Mouse (Mus musculus) hindbrain, postnatal 0 days (tissue): ENCODE measurements at regions not wholly inside any gene's neighbourhood (a gene's known extent, or its start where the extent isn't known, plus 50 kb on each side); places are given as distances from the start of the nearest gene placed in this dataset.
"Not testable (repeated sequence)": the region's sequence is repeated elsewhere in the genome, so short reads cannot be mapped to it uniquely, and the experiment has no call there.

Experiments
- ATAC-seq: fragments of 200-750 bp; cut with Nextera tagmentation; 2 replicates; pipeline ENCODE4 v1.8.0; 2017; ENCODE audit warnings: mild to moderate bottlenecking, moderate TSS enrichment, moderate library complexity
- DNase-seq: peaks from one replicate; pipeline ENCODE4 v3.0.0-alpha.2; 2015; ENCODE audit warnings: low spot score
- H3K27ac ChIP-seq: fragments of 300-500 bp; sonication (generic); 2 replicates; pipeline ENCODE4 v1.5.1; 2014; ENCODE audit warnings: mild to moderate bottlenecking
- H3K27me3 ChIP-seq: fragments of 300-500 bp; sonication (generic); 2 replicates; pipeline ENCODE4 v1.6.1; 2014; ENCODE audit warnings: low read length, mixed read lengths; ENCODE audit not compliant: insufficient read depth
- H3K36me3 ChIP-seq: fragments of 300-500 bp; sonication (generic); 2 replicates; pipeline ENCODE4 v1.6.1; 2014; ENCODE audit warnings: low read length, mixed read lengths; ENCODE audit not compliant: insufficient read depth
- H3K4me1 ChIP-seq: fragments of 300-500 bp; sonication (generic); 2 replicates; pipeline ENCODE4 v1.6.1; 2014; ENCODE audit warnings: antibody characterized with exemption, low read length, mixed read lengths; ENCODE audit not compliant: insufficient read depth
- H3K4me2 ChIP-seq: fragments of 300-500 bp; sonication (generic); 2 replicates; pipeline ENCODE4 v1.6.1; 2014; ENCODE audit warnings: low read depth, mild to moderate bottlenecking, low read length, moderate library complexity, mixed read lengths
- H3K4me3 ChIP-seq: fragments of 300-500 bp; sonication (generic); 2 replicates; pipeline ENCODE4 v1.5.1; 2014; ENCODE audit warnings: low read length
- H3K9ac ChIP-seq: fragments of 300-500 bp; sonication (generic); replicated peaks from 2 replicates; pipeline ENCODE4 v1.6.1; 2014; ENCODE audit warnings: mild to moderate bottlenecking, low read length, moderate library complexity, mixed read lengths
- H3K9me3 ChIP-seq: fragments of 300-500 bp; sonication (generic); 2 replicates; pipeline ENCODE4 v1.6.1; 2016; ENCODE audit warnings: low read length, mixed read lengths
- CTCF ChIP-seq: IDR thresholded peaks from 2 replicates; pipeline ENCODE4 v1.5.1; 2016; ENCODE audit warnings: antibody characterized with exemption, control low read depth, low read depth
- WGBS: fragments of 180-500 bp; shearing (Covaris S2); extraction: QIAGEN DNeasy Blood & Tissue Kit; methylation state at CpG from one replicate; pipeline ENCODE4 v1.1.7; 2014; 5-methylcytosine and 5-hydroxymethylcytosine counted together

DNA sequence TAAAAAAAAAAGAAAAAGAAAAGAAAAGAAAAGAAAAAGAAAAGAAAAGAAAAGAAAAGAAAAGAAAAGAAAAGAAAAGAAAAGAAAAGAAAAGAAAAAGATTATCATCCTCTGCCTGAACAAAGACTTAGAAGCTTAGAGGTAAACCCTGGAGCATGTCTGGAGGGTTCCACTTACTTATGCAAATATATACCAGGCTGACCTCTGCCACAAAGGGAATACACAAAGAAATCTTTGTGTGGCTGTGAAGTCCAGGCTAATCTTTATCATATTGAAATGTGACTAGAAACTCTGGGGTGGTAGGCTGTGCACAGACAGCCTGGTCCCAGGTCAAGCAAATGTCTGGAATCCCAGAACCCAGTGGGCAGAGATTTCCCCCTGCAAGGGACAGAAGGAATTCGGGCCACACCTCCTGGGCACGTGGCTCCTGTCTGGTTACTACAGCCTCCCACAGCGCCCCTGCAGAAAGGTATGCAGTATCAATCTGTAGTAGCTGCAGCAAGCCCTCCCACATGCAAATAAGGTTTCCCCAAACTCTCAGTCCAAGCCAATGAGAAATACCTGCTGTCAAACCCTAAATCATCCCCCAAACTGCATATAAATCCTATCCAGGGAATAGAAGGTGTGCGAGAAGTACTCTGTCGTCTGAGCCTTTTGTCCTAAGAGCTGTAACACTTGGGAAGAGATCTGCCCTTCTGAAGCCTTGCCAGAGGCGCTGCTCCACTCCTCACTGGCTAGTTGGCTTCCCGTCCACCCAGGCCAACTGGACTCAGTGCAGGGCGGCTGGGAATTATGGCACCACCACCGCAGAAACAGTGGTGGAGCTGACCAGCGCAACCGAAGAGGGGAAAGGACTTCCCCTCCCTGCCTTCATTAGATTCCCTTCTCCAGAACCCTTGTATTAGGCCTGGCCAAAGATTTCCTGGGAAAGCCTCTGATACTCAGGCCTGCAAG lies 688.4 kb upstream of the Cdh8 start:
- H3K36me3 ChIP-seq: no peaks in the 10 kb centered on the region
- H3K9ac ChIP-seq: no peak overlapping the region
- H3K9me3 ChIP-seq: no peaks in the 10 kb centered on the region
- 44% methylated on average over 11 of the region's 11 CpGs for whole genome bisulfite sequencing
- H3K27me3 ChIP-seq: no peaks in the 10 kb centered on the region
- DNase-seq (no peak), ATAC-seq (no peak)
- H3K27ac ChIP-seq: no peak overlapping the region
- H3K4me3 ChIP-seq: no peak overlapping the region
- H3K4me1 ChIP-seq: no peaks in the 10 kb centered on the region
- no peak for TF ChIP-seq CTCF
- H3K4me2 ChIP-seq: no peak overlapping the region

GRCm38 (mm10) chr8:100101957-100102356 lies 685.7 kb upstream of the Cdh8 start:
- no peak for ATAC-seq
- no peak overlapping the region for H3K4me2 ChIP-seq
- no peak overlapping the region for H3K4me3 ChIP-seq
- TF ChIP-seq CTCF: no peak
- H3K9ac ChIP-seq: no peak overlapping the region
- H3K9me3 ChIP-seq: no peaks in the 10 kb centered on the region
- H3K27me3 ChIP-seq: no peaks in the 10 kb centered on the region
- no peak overlapping the region for H3K27ac ChIP-seq
- 31% methylated on average over 2 of the region's 2 CpGs for WGBS
- H3K36me3 ChIP-seq: no peaks in the 10 kb centered on the region
- H3K4me1 ChIP-seq: no peaks in the 10 kb centered on the region
- no peak for DNase-seq

DNA sequence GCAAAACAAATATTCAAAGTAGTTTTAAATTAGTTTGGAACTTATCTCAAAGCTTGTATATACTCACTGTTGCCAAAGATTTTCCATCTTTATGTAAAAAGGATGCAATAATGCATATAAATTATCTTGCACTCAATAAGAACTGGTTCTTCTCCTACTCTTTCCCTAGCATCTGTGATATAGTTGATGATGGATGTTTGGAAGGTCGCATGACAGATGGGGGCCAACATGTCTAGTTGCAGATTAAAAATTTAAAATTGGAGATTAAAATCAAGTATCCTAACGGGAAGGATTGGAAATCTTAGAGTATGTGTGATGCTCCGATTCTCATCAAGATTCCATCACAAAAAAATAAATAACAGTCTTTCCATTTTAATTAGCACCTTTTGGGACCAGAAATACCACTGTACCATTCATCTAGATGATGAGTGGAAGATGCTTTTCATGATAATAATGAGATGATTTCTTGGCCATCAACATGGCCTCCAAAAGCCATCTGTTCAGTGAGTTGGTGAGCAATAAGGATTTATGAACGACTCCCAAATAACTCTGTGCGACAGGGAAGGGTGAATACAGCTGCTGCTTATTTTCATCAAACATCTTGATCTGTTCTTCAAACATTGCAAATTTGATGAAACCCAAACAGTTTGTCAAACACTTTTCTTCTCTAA lies 655.9 kb upstream of the Cdh8 start:
- H3K4me1 ChIP-seq: no peaks in the 10 kb centered on the region
- no peaks in the 10 kb centered on the region for H3K9me3 ChIP-seq
- H3K9ac ChIP-seq: no peak overlapping the region
- no peak overlapping the region for H3K4me3 ChIP-seq
- H3K36me3 ChIP-seq: no peaks in the 10 kb centered on the region
- H3K27ac ChIP-seq: no peak overlapping the region
- H3K4me2 ChIP-seq: no peak overlapping the region
- no peaks in the 10 kb centered on the region for H3K27me3 ChIP-seq
- ATAC-seq (no peak), DNase-seq (no peak)
- TF ChIP-seq CTCF: no peak
- 78% methylated on average over 5 of the region's 5 CpGs for WGBS

- TF ChIP-seq CTCF: no peak
- WGBS: 78% methylated on average over 1 of the region's 1 CpGs
- Histone ChIP-seq H3K36me3 (no peaks in the 10 kb centered on the region), H3K9me3 (no peaks in the 10 kb centered on the region), H3K4me1 (no peaks in the 10 kb centered on the region), H3K27ac (no peak overlapping the region), H3K27me3 (no peaks in the 10 kb centered on the region), H3K4me2 (no peak overlapping the region), H3K4me3 (no peak overlapping the region), H3K9ac (no peak overlapping the region)
- no peak for ATAC-seq
- no peak for DNase-seq
These were observed 653.5 kb upstream of the Cdh8 start for GRCm38 (mm10) chr8:100069761-100070160.

- H3K4me2 ChIP-seq: no peak overlapping the region
- no peak overlapping the region for H3K9ac ChIP-seq
- no peak for ATAC-seq
- H3K4me1 ChIP-seq: no peaks in the 10 kb centered on the region
- H3K4me3 ChIP-seq: no peak overlapping the region
- no peaks in the 10 kb centered on the region for H3K27me3 ChIP-seq
- TF ChIP-seq CTCF: no peak
- DNase-seq: no peak
- H3K9me3 ChIP-seq: no peaks in the 10 kb centered on the region
- H3K36me3 ChIP-seq: no peaks in the 10 kb centered on the region
- WGBS: 72% methylated on average over 5 of the region's 5 CpGs
- H3K27ac ChIP-seq: no peak overlapping the region
These were observed 622.7 kb upstream of the Cdh8 start for GRCm38 (mm10) chr8:100038931-100039330.

GRCm38 (mm10) chr8:100034474-100034873 lies 618.2 kb upstream of the Cdh8 start:
- no peaks in the 10 kb centered on the region for H3K36me3 ChIP-seq
- DNase-seq (no peak), ATAC-seq (no peak)
- H3K9ac ChIP-seq: no peak overlapping the region
- WGBS: 49% methylated on average over 4 of the region's 4 CpGs
- H3K27ac ChIP-seq: no peak overlapping the region
- H3K4me1 ChIP-seq: no peaks in the 10 kb centered on the region
- no peaks in the 10 kb centered on the region for H3K9me3 ChIP-seq
- H3K4me3 ChIP-seq: no peak overlapping the region
- H3K4me2 ChIP-seq: no peak overlapping the region
- no peaks in the 10 kb centered on the region for H3K27me3 ChIP-seq
- no peak for TF ChIP-seq CTCF

GRCm38 (mm10) chr8:100030358-100030757 lies 614.1 kb upstream of the Cdh8 start:
- not testable (repeated sequence) for DNase-seq, H3K9me3 ChIP-seq, H3K9ac ChIP-seq, H3K36me3 ChIP-seq, H3K4me3 ChIP-seq, H3K4me1 ChIP-seq, H3K27me3 ChIP-seq, ATAC-seq, H3K4me2 ChIP-seq, H3K27ac ChIP-seq
- 97% methylated on average over 20 of the region's 23 CpGs for WGBS
